Mouse (Mus musculus) ovary, postnatal 14 days (tissue): ENCODE measurements around the gene Klk1b16.
"Not testable (repeated sequence)": the region's sequence is repeated elsewhere in the genome, so short reads cannot be mapped to it uniquely, and the experiment has no call there.

Experiments used
- DNase-seq: peaks from one replicate; pipeline ENCODE4 v3.0.0; 2022; ENCODE audit warnings: low spot score

The Klk1b16 gene

DNA sequence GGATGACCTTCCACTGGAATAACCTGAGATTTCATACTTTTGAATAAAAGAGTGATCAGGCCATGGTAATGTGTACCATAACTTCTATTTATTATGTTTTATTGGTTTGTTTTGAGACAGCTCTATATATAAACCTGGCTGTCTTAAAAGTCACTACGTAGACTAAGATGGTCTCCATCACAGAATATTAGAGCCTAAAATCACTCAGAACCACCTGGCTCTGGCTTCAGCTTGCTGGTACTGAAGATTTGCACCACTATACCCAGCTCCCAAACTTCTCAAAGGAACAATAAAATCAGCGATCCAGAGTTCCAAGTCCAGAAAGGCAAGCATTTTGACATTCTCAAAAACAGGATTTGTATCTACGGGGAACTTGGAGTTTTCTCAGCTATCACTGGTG is at the start of gene Klk1b16:
Klk1b16 (plus strand) TSS at position 301 of the 400 bp plus-strand sequence.
- no peak for DNase-seq

DNA sequence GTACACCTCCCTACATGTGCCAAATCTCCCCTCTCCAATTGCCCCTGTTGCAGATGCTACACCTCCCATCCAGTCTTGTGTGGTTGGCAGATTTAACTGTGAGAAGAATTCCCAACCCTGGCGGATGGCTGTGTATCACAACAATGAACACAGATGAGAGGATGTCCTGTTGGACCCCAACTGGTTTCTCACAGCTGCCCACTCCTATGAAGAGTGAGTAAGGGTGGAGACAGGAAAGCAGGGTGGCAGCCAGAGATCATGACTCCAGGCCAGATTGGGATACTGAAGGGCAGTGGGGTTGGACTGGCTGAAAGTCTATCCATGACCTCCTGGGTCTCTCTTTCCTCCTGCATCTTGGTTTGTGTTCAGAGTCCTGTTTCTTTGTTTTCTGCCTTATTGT is 40.5 kb upstream of the Klk1b16 start:
- no peak for DNase-seq

DNA sequence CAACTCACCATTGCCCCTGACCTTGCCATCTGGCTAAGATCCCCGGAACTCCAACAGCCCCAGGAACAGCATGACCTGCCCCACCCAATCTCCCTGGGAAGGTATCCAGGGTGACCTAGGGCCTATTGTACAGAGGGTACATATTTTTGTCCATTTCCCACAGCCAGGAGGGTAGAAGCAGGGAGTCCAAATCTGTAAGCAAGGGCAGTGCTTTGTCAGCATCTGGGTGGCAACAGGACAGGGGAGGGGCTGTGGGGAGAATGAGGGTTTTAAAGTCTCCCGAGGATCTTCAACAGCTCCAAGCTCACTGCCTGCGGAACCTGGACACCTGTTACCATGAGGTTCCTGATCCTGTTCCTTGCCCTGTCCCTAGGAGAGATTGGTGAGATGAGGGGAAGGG is 34.5 kb upstream of the Klk1b16 start, which contains the start of gene Klk1b21:
Klk1b21 (plus strand) TSS at position 301 of the 400 bp plus-strand sequence.
- DNase-seq: not testable (repeated sequence)

DNA sequence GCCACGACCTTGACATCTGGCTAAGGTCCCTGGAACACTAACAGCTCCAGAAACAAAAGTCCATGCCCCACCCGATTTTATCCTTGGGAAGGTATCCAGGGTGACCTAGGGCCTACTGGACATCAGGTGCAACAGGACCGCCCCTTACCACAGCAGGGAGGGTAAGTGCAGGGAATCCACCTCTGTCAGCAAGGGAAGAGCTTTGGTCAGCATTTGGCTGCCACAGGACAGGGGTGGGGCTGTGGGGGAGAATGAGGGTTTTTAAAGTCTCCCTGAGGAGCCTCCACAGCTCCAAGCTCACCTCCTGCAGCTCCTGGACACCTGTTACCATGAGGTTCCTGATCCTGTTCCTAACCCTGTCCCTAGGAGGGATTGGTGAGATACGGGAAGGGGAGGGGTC is 24.2 kb upstream of the Klk1b16 start, which contains the start of gene Klk1b22:
Klk1b22 (plus strand) TSS at position 301 of the 400 bp plus-strand sequence.
- DNase-seq: no peak

DNA sequence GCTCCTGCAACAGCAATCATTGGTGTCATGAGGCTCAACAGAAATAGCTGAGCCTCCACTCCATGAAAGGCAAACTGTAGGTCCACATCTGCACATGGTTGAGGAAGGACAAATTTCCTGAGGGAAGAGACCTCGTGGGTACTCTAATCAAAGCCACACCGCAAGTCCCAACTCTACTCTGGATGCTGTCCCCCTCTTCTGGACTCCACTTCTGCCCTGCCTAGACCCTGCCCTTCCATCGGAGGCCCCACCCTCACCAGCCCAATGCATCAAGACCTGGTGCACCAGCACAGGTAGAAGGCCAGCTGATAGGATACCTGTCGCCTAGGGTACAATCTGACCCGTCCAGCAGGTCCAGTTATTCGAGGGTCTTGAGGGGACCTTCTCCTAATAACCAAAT is 13.1 kb upstream of the Klk1b16 start:
- no peak for DNase-seq

DNA sequence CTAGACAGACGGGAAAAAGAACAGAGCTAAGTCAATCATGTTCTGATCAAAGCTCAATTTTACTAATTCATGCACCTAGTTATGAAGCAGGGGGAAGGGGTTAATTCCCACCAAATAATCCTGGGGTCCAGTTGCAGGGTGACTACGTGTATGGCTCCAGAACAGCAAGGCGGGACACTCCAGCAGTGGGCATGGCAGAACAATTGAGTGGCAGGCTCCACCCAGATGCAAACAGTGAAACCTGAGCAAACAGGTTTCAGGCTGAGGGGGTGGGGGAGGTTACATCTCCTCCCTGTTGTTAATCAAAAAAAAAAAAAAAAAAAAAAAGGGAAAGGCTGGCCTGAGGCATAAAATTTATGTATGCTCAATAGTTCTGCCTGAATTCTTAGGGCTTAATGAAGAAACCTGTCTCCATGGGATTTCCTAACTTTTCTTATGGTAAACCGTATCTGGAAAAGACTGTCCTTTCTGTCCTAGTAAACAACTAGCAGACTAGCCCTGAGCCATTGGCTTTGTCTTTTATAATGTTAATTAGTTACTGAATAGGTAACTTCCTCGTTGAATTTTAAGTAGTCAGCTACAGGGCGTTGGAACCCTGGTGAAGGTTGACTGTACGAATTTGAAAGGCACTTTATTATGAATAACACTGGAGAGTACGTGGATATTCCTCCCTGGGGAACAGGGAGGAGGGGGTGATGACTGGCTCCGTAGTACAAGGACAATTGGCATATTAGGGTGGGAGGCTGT is 42.9 kb downstream of the Klk1b16 start:
- no peak for DNase-seq

DNA sequence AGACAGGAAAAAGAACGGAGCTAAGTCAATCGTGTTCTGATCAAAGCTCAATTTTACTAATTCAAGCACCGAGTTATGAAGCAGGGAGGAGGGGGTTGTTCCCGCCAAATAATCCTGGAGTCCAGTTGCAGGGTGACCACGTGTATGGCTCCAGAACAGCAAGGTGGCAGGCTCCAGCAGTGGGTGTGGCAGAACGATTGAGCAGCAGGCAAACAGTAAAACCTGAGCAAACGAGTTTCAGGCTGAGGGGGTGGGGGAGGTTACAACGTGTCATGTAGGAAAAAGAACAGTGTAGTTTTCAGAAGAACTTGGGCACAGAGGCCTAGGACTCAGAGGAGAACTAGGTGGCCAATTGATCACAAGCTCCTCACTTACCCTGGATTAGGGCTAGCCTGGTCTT is 49.9 kb downstream of the Klk1b16 start:
- DNase-seq: not testable (repeated sequence)

DNA sequence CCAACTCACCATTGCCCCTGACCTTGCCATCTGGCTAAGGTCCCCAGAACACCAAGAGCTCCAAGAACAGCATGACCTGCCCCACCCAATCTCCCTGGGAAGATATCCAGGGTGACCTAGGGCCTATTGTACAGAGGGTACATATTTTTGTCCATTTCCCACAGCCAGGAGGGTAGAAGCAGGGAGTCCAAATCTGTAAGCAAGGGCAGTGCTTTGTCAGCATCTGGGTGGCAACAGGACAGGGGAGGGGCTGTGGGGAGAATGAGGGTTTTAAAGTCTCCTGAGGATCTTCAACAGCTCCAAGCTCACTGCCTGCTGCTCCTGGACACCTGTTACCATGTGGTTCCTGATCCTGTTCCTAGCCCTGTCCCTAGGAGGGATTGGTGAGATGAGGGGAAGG is 51.4 kb downstream of the Klk1b16 start, which contains the start of gene Klk1b24:
Klk1b24 (plus strand) TSS at position 301 of the 400 bp plus-strand sequence.
- DNase-seq: not testable (repeated sequence)
